Mouse (Mus musculus) stomach, embryonic 16.5 days (tissue): ENCODE data around the gene Adamtsl5. TPM values are rescaled to one million over a fixed set of nuclear protein-coding genes. Genes with fewer than 3 reads are reported as not detected.
A peak's percentile ranks its signal among the peaks of the same experiment; 100 is the strongest.

Source experiments
- ATAC-seq: fragments of 200-750 bp; cut with Nextera tagmentation; 2 replicates; pipeline ENCODE4 v1.8.0; 2017; ENCODE audit warnings: moderate number of reproducible peaks, moderate TSS enrichment; ENCODE audit not compliant: insufficient read depth, low FRiP score
- H3K27ac ChIP-seq: fragments of 300-500 bp; sonication (generic); 2 replicates; pipeline ENCODE4 v1.5.1; 2014; ENCODE audit warnings: low read length
- H3K27me3 ChIP-seq: fragments of 300-500 bp; sonication (generic); 2 replicates; pipeline ENCODE4 v1.6.1; 2014; ENCODE audit warnings: low read length, control low read depth, mixed read lengths; ENCODE audit not compliant: control insufficient read depth, insufficient read depth
- H3K36me3 ChIP-seq: fragments of 300-500 bp; sonication (generic); 2 replicates; pipeline ENCODE4 v1.6.1; 2014; ENCODE audit warnings: low read length; ENCODE audit not compliant: control insufficient read depth, insufficient read depth
- H3K4me1 ChIP-seq: fragments of 300-500 bp; sonication (generic); 2 replicates; pipeline ENCODE4 v1.6.1; 2014; ENCODE audit warnings: low read length, control low read depth, mixed read lengths; ENCODE audit not compliant: control insufficient read depth, insufficient read depth
- H3K4me2 ChIP-seq: fragments of 300-500 bp; sonication (generic); 2 replicates; pipeline ENCODE4 v1.6.1; 2014; ENCODE audit warnings: low read depth, low read length, mixed read lengths
- H3K4me3 ChIP-seq: fragments of 300-500 bp; sonication (generic); replicated peaks from 2 replicates; pipeline ENCODE4 v1.5.1; 2014; ENCODE audit warnings: mild to moderate bottlenecking, low read length
- H3K9ac ChIP-seq: fragments of 300-500 bp; sonication (generic); 2 replicates; pipeline ENCODE4 v1.6.1; 2014; ENCODE audit warnings: low read length
- H3K9me3 ChIP-seq: fragments of 300-500 bp; sonication (generic); replicated peaks from 2 replicates; pipeline ENCODE4 v1.6.1; 2016; ENCODE audit warnings: low read length, control low read depth; ENCODE audit not compliant: control insufficient read depth
- WGBS: fragments of 180-500 bp; shearing (Covaris S2); extraction: QIAGEN DNeasy Blood & Tissue Kit; methylation state at CpG from one replicate; pipeline ENCODE4 v1.1.7; 2014; 5-methylcytosine and 5-hydroxymethylcytosine counted together
- polyA plus RNA-seq: library from polyadenylated mRNA; unstranded; fragments of >200 nt; fragmentation: Nextera tagmentation; extraction: Ambion mirVana; gene quantifications from 2 replicates; pipeline ENCODE4 v1.2.1, GENCODE M21; 2015

Gene Adamtsl5
- polyA plus RNA-seq, 1 experiment from 2014 or later = 22.0 TPM

- H3K27me3 ChIP-seq = no peaks in the 10 kb centered on the region
- peak within 1 kb of the TSS; percentile 98 for H3K9ac ChIP-seq
- H3K36me3 ChIP-seq = peaks cover 11% of the 10 kb centered on the region
- 0% methylated on average over 10 of the region's 61 CpGs for WGBS
- peak within 1 kb of the TSS; percentile 80 for H3K4me2 ChIP-seq
- no peaks in the 10 kb centered on the region for H3K9me3 ChIP-seq
- H3K4me1 ChIP-seq = peaks cover 28% of the 10 kb centered on the region
- ATAC-seq = peak; percentile 71
- H3K4me3 ChIP-seq = peak within 1 kb of the TSS; percentile 80
- peak within 1 kb of the TSS; percentile 82 for H3K27ac ChIP-seq
Measured at GRCm38 (mm10) chr10:80387522-80387959, 39.3 kb upstream of the Adamtsl5 start, which contains the start of gene Mex3d. Gene Mex3d, minus strand, starts transcription at chr10:80387659.

GRCm38 (mm10) chr10:80386735-80387471, 38.7 kb upstream of the Adamtsl5 start:
- H3K4me2 ChIP-seq = peak overlapping the region; percentile 80
- H3K4me1 ChIP-seq = peaks cover 28% of the 10 kb centered on the region
- H3K27me3 ChIP-seq = no peaks in the 10 kb centered on the region
- H3K4me3 ChIP-seq = peak overlapping the region; percentile 80
- no peaks in the 10 kb centered on the region for H3K9me3 ChIP-seq
- H3K27ac ChIP-seq = peak overlapping the region; percentile 82
- H3K36me3 ChIP-seq = peaks cover 8% of the 10 kb centered on the region
- no peak for ATAC-seq
- under 1% methylated on average over 83 of the region's 94 CpGs for WGBS
- H3K9ac ChIP-seq = peak overlapping the region; percentile 98

- ATAC-seq = peak; percentile 27; the same call in 1 of the 2 replicates
- H3K9me3 ChIP-seq = no peaks in the 10 kb centered on the region
- H3K4me1 ChIP-seq = peaks cover 28% of the 10 kb centered on the region
- peak overlapping the region; percentile 80 for H3K4me3 ChIP-seq
- H3K27me3 ChIP-seq = no peaks in the 10 kb centered on the region
- H3K9ac ChIP-seq = peak overlapping the region; percentile 98
- H3K36me3 ChIP-seq = peaks cover 10% of the 10 kb centered on the region
- peak overlapping the region; percentile 80 for H3K4me2 ChIP-seq
- peak overlapping the region; percentile 82 for H3K27ac ChIP-seq
- 3% methylated on average over 34 of the region's 34 CpGs for WGBS
Measured at GRCm38 (mm10) chr10:80385811-80386734, 37.9 kb upstream of the Adamtsl5 start.

- ATAC-seq = no peak
- Histone ChIP-seq H3K36me3 (peaks cover 16% of the 10 kb centered on the region), H3K4me3 (peak overlapping the region; percentile 80), H3K9ac (peak overlapping the region; percentile 98), H3K27me3 (no peaks in the 10 kb centered on the region), H3K9me3 (no peaks in the 10 kb centered on the region), H3K27ac (no peak overlapping the region; the same call in 1 of the 2 replicates), H3K4me2 (peak overlapping the region; percentile 80), H3K4me1 (peaks cover 25% of the 10 kb centered on the region)
- 22% methylated on average over 7 of the region's 7 CpGs for WGBS
Measured at GRCm38 (mm10) chr10:80385310-80385709, 37.1 kb upstream of the Adamtsl5 start.

GRCm38 (mm10) chr10:80384709-80385108, 36.5 kb upstream of the Adamtsl5 start:
- peaks cover 25% of the 10 kb centered on the region for H3K4me1 ChIP-seq
- H3K36me3 ChIP-seq = peaks cover 16% of the 10 kb centered on the region
- H3K27me3 ChIP-seq = no peaks in the 10 kb centered on the region
- H3K4me3 ChIP-seq = peak overlapping the region; percentile 80
- ATAC-seq = no peak
- peak overlapping the region; percentile 80 for H3K4me2 ChIP-seq
- 79% methylated on average over 7 of the region's 7 CpGs for WGBS
- no peaks in the 10 kb centered on the region for H3K9me3 ChIP-seq
- H3K9ac ChIP-seq = peak overlapping the region; percentile 98
- H3K27ac ChIP-seq = no peak overlapping the region

- no peak for ATAC-seq
- Histone ChIP-seq H3K27ac (no peak overlapping the region), H3K9ac (peak overlapping the region; percentile 9; the same call in 1 of the 2 replicates), H3K4me3 (no peak overlapping the region), H3K4me2 (peak overlapping the region; percentile 80; the same call in 1 of the 2 replicates), H3K36me3 (peaks cover 16% of the 10 kb centered on the region), H3K9me3 (no peaks in the 10 kb centered on the region), H3K4me1 (peaks cover 25% of the 10 kb centered on the region), H3K27me3 (no peaks in the 10 kb centered on the region)
- 81% methylated on average over 4 of the region's 4 CpGs for WGBS
Measured at GRCm38 (mm10) chr10:80384115-80384639, 36.0 kb upstream of the Adamtsl5 start.

GRCm38 (mm10) chr10:80383431-80383830, 35.2 kb upstream of the Adamtsl5 start:
- WGBS = 55% methylated on average over 4 of the region's 4 CpGs
- H3K4me2 ChIP-seq = no peak overlapping the region
- H3K27me3 ChIP-seq = no peaks in the 10 kb centered on the region
- H3K36me3 ChIP-seq = peaks cover 16% of the 10 kb centered on the region
- no peak overlapping the region for H3K9ac ChIP-seq
- no peaks in the 10 kb centered on the region for H3K9me3 ChIP-seq
- peaks cover 24% of the 10 kb centered on the region for H3K4me1 ChIP-seq
- no peak overlapping the region for H3K27ac ChIP-seq
- ATAC-seq = no peak
- no peak overlapping the region for H3K4me3 ChIP-seq

GRCm38 (mm10) chr10:80382641-80383365, 34.6 kb upstream of the Adamtsl5 start:
- 83% methylated on average over 7 of the region's 7 CpGs for WGBS
- Histone ChIP-seq H3K9me3 (no peaks in the 10 kb centered on the region), H3K4me2 (no peak overlapping the region), H3K4me3 (no peak overlapping the region), H3K36me3 (peaks cover 16% of the 10 kb centered on the region), H3K9ac (no peak overlapping the region), H3K27ac (no peak overlapping the region), H3K27me3 (no peaks in the 10 kb centered on the region), H3K4me1 (peaks cover 19% of the 10 kb centered on the region)
- no peak for ATAC-seq
